Mouse (Mus musculus) adrenal gland, adult 8-10 months (tissue): ENCODE measurements at regions not wholly inside any gene's neighbourhood (a gene's known extent, or its start where the extent isn't known, plus 50 kb on each side); places are given as distances from the start of the nearest gene placed in this dataset.

Experiments
- DNase-seq: peaks from one replicate; pipeline ENCODE4 v3.0.0; 2022

DNA sequence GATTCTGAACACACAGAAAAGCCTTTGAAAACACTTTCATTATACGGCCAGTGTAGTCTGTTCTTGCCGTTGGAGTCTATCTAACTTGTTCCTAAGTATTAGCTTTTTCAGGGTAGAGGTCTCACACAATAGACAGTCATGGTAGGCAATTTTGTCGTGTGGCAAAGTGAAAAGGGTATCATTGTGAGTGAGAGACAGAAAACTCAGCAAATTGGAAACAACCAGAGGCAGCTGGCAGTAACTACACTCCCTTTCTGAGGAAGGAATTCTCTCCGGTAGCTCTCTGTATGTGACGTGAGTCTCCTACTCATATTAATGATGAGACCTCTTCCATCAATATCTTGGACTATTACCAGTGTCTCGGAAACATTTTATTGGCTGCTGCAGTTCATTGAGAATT is 413.8 kb upstream of the Hnrnpa3 start:
- DNase-seq: no peak

DNA sequence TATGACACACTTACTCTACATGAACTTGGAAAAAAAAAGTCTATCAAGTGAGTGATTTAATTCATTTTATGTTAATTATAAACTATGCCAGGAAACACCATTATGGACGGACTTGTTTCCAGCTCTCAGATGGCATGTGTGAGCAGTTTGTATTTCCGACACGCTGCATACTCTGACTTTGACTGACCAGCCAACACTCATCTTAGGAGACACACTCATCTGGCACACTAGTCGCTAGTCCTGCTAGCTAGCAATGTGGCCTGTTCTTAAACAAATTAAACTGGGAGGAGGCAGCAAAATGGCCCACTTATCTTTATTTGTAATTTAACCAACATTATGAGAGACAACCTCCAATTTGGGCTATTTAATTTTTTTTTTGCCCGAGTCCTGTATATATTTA is 413.4 kb upstream of the Hnrnpa3 start:
- DNase-seq: no peak

DNA sequence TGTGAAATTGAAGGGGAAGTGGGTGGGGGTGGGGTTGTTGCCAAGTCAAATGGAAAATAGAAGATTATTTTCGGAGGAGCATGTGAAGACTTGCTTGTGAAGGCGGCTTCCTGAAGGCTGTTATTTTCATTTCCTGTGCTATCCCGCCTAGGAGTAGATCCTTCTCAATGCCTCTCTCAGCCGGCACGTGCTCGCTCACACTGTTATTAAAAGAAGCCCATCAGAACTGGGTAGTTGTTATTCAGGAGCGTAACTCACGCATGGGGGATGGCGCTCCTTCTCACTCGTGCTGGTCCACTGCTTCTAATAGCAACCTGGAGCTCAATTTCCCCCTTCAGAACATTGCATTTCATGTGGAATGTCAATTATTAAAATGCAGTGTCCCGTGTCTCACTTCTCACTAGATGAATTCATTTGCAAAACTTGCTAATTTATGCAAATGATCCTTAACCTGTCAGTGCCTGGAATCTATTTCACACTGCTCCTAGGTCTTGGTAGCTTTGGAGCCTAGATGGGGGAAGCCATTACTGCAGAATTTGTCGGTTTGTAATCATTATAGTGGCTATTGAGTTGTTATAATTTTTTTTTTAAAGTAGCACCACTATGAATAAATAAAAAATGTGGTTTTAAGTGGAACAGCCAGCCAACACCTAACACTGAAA is 412.8 kb upstream of the Hnrnpa3 start:
- DNase-seq: no peak

GRCm38 (mm10) chr2:75248251-75248650 is 410.8 kb upstream of the Hnrnpa3 start:
- no peak for DNase-seq

- DNase-seq: no peak
These were observed 408.6 kb upstream of the Hnrnpa3 start for GRCm38 (mm10) chr2:75250507-75250906.

GRCm38 (mm10) chr2:75252829-75253228 is 406.2 kb upstream of the Hnrnpa3 start:
- no peak for DNase-seq

GRCm38 (mm10) chr2:75265218-75265617 is 393.8 kb upstream of the Hnrnpa3 start:
- DNase-seq: no peak

- no peak for DNase-seq
These were observed 393.0 kb upstream of the Hnrnpa3 start for GRCm38 (mm10) chr2:75265739-75266699.

DNA sequence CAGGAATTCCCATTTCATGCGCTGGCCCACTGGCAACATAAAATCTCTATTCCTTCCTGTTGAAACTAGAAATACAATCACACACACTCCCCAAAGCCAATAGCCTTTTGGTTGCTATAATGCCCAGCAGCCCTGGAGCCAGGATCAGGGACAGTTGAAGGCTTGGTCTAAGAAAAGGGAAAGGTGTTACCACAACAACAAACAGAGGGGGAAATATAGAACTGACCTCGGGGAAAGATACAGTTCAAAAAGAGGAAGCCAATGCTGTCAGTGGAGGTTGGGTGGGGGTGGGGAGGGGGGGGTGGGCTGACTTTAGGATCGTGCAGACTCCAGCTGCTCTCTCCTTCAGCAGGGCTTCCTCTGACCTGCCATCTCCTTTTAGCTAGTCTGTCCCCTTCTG is 391.1 kb upstream of the Hnrnpa3 start:
- DNase-seq: no peak

DNA sequence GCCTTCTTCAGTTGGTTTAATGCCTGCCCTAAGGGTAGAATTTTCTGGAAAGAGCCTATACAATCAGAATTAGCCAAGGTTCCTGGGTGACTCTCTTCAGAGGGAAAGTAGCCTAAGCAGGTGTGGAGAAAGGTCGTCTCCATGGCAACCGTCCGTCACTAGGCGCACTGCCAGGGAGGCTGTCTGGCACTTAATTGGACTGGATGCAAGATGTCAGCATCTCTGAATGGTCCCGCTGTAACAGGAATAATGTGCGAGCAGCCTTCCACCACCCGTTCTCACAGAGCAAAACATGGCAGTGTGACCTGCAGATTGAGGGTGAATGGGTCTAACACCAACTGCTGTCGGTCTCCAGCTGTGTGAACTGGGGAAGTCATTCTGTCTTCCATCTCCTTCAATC is 389.6 kb upstream of the Hnrnpa3 start:
- DNase-seq: peak; percentile 10

DNA sequence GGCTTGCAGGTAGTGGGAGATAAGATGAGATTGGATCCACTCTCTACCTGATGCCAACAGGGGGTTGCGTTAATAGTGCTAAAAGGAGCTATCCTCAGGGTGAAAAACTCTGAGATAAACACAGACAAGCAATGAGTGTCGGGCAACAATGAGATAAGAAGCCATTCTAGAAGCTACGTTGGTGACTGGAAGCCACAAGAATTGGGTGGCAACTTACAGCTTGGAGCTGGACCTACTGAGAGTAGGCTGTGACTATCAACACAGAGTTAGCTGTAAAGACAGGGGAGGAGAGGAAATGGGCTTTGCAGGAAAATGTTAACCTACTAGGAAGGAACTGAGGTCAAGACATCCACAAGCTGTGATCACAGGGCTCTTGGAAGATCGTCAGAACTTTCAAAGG is 388.9 kb upstream of the Hnrnpa3 start:
- DNase-seq: no peak

GRCm38 (mm10) chr2:75287900-75288299 is 371.2 kb upstream of the Hnrnpa3 start:
- no peak for DNase-seq

DNA sequence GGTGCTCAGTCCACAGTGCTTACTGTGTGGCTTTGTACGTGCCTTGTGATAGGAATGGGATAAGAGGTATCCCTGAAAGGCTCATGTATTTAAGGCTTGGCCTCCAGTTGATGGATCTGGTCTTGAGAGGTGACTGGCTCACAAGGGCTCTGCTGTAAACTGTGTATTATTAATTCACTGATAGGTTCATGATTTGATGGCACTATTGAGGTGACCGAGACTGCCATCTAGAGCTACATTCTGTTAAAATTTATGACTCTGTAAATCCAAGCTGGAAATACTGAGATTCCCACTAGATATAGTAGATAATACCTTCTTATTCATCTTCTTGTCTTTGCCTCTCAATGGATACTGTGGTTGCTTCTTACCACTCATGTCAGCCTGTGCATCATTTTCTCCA is 367.4 kb upstream of the Hnrnpa3 start:
- no peak for DNase-seq

GRCm38 (mm10) chr2:75306821-75307220 is 352.2 kb upstream of the Hnrnpa3 start:
- DNase-seq: no peak

- DNase-seq: no peak
These were observed 347.9 kb upstream of the Hnrnpa3 start for GRCm38 (mm10) chr2:75311191-75311590.

- DNase-seq: no peak
These were observed 346.8 kb upstream of the Hnrnpa3 start for GRCm38 (mm10) chr2:75312246-75312645.

GRCm38 (mm10) chr2:75315341-75315740 is 343.7 kb upstream of the Hnrnpa3 start:
- DNase-seq: no peak

DNA sequence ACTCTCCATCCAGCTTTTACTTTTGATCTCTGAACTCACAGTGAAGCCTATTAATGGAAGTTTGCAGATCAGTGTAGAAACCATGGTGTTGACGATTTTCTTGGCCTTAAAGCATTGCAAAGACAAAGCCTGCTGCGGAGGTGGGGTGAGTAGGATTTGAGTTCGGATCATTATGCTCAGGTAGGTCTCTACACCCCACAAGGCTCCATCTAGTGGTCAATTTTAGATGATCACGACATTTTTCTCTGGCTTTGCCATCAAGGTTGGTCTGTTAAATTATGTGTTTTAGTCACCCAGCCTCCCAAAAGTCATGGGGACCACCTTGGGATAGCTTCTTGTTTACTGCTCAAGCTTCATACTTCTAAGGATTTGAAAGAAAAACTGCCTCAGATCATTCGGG is 340.9 kb upstream of the Hnrnpa3 start:
- no peak for DNase-seq

DNA sequence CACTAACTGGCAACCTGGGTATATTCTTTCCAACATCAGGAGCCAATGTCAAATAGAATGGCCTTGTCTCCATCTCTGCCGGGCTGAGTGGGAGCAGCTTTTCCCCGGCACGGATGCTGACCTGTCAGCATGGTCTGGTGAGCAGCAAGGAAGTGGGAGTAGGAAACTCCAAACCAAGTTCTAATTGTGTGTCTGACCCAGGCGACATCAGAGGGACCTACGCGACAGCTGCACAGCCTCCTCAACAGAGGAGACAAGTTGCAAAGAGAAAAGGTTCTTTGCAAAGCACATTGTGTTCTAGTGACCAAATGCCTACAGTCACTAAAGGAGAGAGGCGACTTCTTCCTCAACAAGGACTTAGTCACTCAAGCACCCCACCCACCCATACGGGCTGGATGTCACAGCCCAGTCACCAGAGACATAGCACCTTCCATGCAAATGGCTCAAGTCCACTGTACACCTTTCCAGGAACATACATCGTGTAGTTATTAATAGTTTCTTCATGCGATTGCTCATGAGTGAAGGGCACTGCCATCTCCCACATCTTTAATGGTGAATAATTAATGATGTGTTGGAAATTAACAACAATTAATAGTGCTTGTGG is 334.8 kb upstream of the Hnrnpa3 start:
- DNase-seq: no peak

DNA sequence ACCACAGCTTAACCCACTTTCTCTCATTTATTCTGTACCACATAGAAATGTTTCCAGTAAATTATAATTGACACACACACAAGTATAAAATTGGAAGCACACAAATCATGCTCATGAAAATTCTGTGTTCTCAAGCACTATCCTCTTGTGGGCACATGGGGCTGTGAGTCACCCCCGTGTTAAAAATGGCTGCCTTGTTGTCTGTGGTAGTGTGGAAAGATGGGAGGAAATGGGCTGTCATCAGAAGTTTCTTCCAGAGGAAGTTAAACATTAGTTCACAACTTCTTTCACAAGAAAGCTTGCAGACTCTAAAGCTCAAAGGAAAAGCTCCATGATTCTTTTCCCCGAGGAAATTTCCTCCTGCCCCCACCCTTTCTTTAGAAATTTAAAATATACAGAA is 329.5 kb upstream of the Hnrnpa3 start:
- no peak for DNase-seq

DNA sequence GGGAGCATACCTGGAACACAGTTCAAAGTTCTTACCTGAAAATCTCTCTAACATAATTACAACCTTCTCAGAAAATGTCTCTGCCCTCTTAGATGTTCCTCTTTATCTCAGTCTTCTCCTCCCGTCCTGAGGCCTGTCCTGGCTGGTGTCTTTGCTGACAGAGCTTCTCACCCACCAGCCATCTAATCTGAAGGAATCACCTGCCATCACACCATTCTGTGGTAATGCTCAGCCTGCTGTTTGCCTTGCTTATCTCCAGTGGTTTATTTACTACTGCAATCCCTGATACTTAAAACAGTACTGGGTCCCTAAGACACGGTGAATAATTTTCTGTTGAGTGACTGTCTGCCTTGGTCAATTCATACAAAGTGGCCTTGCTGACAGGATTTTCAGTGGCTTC is 317.8 kb upstream of the Hnrnpa3 start:
- no peak for DNase-seq

DNA sequence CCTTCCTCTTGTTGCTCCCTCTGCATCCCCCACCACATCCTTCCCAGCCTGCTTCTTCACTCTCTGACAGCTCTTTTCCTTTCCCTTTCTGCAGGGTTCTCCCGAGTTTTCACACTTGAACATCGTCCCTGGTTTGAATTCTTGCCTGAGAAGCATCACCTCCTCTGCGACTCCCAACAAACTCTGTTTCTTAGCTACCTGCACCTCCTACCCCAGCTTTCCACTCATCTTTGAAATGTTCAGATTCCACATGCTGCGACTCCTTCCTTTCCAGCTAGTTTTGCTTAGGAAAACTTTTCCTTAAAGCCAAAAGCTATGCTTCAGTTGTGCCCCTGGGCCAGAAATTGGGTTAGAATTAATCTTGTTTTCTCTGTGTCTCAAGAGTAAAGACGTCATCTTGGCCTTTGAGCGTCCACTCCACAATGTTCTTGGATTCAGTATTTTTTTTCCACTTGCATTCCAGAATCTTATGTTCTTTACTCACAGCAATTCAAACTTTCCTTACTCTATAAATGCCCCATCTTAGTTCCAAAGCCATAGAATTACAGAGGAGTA is 317.3 kb upstream of the Hnrnpa3 start:
- no peak for DNase-seq

DNA sequence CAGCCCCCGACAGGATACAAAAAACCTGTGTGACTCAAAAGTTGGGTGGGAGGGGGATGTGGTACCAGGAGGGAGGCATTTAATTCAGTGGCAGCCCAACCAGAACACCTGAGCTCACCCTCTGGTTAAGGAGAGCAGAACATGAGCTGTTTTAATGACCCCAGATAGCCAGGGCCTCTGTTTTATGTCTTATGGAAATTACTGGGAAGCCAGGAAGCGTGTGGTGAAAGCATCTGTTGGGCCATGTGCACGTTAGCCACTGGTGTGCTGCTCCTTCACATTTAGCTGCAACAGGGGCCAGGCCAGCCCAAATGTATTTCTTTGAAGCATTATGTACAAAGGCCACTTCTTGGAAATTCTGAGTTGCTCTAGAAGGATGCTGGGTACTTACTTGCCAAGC is 308.2 kb upstream of the Hnrnpa3 start:
- DNase-seq: no peak
